Mouse (Mus musculus) ovary, postnatal 14 days (tissue): ENCODE data around the gene Alyref2.
"Not testable (repeated sequence)": the region's sequence is repeated elsewhere in the genome, so short reads cannot be mapped to it uniquely, and the experiment has no call there.

Experiments used
- DNase-seq: peaks from one replicate; pipeline ENCODE4 v3.0.0; 2022; ENCODE audit warnings: low spot score

Alyref2 gene

DNA sequence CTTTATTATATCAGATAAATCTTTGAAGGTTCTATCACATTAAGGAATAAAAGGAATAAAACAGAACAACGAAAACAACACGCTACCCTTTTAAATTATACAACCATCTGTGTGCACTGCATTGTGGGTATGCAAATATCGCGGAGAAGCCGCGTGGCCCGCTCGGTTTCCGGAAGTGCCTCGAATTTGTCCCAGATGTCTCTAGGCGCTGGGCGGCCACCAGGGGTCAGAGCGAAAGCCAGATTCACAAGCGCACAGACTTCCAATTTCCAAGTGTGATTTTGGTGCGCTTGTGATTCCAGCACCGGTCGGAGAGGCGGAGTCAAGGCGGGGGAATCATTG is at the start of gene Alyref2:
TSS of gene Alyref2 (plus strand) at position 229 of the 342 bp plus-strand sequence.
- DNase-seq: peak; percentile 91

DNA sequence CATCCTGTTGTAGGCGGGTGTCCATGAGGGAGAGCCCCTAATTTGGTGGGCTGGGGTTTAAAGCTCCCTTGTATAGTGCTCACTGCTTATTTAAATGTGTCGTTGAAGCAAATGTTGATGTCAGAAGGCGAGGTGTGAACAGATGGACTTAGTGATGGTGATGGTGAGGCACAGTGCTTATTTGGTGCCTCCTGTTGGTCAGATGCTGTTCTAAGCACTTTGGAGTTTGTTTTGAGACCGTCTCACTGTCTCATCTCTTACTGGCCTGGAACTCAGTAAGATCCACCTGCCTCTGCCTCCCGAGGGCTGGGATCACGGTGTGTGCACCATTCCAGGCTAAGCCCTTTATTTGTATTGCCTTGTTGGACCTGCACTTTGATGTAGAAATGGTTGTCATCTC is 48.4 kb upstream of the Alyref2 start:
- DNase-seq: no peak

DNA sequence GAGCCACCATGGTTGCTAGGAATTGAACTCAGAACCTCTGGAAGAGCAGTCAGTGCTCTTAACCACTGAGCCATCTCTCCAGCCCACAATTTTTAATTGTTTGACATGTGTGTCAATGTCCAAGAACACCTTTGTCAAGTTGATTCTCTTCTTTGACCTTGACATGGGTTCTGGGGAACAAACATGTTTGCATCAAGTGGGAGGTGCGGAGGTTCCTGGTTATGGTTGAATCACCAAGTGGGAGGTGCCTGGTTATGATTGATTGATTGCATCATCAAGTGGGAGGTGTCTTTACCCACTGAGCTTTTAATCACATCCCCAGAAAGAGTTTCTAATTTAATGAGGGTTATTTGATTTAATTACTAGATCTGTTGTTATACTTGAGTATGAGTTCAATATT is 45.7 kb upstream of the Alyref2 start:
- no peak for DNase-seq

DNA sequence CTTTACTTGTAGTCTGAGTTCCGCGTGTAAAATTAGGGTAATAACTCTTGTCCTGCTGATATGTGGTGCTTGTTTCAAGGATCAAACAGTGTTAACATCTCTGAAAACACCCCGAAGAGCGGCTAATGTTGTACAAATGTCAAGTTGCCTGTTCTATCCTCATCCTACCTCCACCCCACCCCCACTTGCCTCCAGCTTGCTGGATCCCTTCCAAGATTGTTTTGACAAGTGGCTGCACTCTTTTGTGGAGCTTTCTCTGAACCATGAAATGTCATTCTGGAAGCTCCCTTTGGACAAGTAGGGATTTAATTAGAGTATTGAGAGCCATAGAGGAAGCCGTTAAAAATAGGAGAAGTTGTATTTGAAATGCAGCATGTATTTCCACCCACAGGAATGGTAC is 43.5 kb upstream of the Alyref2 start:
- no peak for DNase-seq

DNA sequence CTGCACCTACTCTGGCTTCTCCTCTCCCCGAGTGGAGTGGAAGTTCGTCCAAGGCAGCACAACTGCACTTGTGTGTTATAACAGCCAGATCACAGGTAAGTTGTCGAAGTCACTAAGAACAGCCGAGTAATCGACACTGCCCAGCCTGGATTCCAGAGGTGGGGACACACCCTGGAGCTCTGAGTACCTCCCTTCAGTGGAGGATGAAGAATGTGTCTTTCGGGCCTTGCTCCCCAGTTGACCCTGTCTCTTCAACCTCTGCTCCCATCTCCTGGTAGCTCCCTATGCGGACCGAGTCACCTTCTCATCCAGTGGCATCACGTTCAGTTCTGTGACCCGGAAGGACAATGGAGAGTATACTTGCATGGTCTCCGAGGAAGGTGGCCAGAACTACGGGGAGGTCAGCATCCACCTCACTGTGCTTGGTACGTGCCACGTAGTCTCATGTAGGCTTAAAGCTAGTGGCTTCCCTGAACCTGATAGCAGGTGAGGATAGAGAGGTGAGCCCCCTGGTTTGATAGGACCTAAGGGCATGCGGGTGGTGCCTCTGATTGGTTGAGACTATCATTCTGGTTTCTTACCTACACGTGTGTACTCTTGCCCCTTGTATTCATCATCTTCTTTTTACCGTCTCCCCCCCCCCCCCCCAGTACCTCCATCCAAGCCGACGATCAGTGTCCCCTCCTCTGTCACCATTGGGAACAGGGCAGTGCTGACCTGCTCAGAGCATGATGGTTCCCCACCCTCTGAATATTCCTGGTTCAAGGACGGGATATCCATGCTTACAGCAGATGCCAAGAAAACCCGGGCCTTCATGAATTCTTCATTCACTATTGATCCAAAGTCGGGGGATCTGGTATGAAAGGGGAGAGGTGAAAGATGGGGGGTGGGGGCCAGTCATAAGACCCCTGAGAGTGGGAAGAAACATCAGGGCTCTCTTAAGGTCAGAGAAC is 42.5 kb upstream of the Alyref2 start:
- DNase-seq: no peak

DNA sequence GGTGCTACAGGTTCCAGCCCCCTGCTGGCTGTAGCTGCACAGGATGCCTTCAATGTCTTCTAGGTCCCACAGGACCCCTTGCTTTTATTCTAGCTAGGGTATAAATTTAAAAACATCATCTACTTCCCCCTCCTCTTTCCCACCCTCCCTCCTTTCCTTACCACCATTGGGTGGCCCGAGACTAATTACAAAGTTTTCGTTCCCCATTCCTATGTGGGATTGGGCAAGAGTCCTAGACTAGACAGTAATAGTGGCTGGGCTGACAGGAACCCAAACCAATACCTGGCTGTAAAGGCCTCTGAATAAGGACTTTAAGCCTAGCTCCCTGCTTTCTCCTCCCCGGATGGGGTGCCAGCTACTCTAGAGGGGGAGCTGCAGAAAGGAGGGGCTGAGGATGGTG is 40.1 kb upstream of the Alyref2 start:
- no peak for DNase-seq

DNA sequence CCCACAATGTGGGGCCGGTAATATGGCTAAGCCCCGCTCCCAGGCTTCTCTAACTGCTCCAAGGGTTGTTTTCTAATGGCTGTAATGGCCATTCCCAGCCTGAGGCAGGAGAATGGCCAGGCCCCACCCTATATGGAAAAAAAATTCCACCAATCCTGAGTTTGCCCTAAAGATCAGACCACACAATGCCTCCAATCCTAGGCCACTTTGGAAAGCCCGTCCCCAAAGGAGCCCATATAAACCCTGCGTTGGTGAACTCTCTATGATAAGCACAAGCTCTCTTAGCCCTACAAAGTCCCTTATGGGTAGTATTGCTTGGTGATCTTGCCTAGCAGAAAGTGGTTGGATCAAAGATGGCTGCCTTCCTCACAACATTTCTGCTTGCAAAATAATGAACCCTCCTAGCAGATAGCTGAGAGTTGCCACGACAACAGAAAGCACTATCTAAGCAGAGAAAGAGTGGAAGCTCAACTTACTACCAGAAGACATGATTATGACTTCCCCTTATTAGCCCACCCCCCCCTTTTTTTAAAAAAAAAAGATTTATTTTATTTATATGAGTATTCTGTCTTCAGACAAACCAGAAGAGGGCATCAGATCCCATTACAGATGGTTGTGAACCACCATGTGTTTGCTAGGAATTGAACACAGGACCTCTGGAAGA is 37.4 kb upstream of the Alyref2 start:
- DNase-seq: no peak

DNA sequence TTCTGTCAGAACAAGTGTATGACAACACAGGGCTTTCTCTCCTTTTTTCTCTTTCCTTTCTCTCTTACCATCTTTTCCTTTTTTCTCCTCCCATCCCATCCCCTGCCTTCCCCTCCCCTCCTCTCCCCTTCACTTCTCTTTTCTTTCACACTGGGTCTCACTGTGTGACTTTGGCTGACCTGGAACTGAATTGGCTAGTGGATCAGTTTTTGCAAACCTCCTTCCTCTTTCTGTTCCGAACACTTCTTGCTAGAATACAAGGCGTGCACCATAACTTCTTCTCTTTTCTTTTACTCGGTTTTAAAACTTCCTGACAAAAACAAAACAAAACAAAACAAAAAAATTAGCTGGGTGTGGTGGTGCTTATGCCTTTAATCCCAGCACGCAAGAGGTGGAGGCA is 36.7 kb upstream of the Alyref2 start:
- DNase-seq: no peak

DNA sequence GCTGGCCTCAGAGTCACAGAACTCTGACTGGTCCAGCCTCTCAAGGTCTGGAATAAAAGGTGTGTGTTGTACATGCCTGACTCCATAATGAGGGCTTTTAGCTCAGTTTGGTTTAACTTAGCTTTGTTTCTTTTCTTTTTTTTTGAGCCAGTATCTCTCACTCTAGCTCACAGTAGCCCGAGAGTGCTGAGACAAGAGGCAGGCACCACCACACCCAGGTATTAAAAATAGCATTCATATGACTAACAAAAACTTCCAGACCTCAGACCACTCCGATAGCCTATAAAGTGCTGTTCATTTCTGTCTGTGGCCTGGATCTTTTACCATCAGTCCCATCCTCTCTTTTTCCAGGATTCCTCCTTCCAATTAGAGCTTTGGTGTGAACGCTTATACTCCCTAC is 33.6 kb upstream of the Alyref2 start:
- no peak for DNase-seq

DNA sequence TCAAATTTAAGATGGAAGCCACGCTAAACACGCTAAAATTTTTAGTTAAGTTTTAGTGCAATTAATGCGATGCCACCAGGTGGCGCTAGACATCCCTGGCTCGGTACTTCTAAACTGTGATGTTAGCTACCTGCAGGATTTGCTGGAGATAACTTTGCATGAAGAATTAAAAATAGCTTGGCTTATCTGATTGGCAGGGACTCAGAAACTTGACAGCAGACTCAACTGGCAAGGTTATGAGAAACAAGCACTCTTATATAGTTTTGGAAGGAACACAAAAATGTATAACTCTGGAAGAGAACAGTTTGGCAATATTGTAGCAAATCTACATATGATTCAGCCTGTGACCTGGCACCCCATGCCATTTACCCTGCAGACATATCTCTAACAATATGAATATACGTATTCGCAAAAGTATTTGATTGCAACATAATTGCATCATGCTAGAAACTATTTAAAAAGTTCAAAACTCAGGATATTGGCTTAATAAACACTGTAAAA is 32.9 kb upstream of the Alyref2 start:
- peak; percentile 27 for DNase-seq

DNA sequence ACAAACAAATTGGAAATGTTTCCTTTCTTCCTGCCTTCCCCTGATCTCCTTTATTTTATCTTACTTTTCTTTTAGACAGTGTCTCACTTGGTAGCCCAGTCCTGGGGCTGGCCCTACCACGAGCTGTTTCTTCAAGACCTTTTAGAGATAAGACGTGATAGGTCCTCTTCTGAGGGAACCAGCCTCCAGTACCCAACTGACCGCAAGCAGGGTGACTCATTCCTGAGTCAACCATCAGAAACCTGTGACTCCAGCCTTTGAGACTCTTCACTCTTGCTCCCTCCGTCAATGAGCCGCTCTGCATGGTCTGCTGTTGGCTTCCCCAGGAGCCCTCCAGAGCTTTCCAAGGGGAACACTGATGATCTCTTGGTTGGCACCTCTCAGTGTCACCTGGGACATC is 32.4 kb upstream of the Alyref2 start:
- no peak for DNase-seq

DNA sequence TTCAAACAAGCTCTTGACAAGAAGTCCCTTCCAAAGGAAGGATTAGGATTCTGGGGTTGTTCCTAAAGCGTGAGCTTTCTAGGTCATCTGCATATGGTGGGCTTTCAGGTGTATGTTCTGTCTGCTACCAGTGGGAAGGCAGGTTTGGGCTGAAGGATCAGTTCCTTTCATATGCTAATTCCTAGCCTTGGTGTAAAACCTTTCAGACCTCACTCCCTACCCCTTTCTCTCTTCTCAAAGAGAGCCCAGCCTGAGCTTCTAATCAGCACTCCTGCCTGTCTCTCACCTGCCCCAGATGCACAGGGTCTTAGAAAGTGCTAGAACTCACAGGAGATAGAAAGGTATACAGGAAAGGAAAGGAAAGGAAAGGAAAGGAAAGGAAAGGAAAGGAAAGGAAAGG is 31.8 kb upstream of the Alyref2 start:
- no peak for DNase-seq

DNA sequence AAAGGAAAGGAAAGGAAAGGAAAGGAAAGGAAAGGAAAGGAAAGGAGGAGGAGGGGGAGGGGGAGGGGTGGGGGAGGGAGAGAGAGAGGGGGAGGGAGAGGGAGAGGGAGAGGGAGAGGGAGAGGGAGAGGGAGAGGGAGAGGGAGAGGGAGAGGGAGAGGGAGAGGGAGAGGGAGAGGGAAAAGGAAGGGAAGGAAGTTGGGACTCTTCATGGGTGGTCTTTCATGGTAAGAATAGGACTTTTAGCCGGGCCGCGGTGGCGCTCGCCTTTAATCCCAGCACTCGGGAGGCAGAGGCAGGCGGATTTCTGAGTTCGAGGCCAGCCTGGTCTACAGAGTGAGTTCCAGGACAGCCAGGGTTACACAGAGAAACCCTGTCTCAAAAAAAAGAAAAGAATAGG is 31.3 kb upstream of the Alyref2 start:
- DNase-seq: not testable (repeated sequence)

DNA sequence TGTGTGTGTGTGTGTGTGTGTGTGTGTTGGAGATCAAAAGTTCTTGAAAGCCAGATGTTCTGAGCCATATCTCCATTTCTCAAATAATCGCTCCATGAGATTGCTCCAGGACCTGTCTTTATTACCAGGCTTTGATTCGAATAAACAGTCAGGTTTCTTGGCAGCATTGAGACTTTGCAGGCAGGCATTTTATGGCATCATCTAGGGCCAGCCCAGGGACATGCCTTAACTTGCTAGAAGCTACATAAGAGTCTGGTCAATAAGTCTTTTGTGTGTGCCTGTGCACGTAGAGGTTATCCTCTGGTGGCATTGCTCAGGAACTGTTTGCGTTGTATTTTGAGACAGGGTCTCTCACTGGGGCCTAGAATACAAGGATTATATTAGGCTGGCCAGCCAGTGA is 29.8 kb upstream of the Alyref2 start:
- no peak for DNase-seq

DNA sequence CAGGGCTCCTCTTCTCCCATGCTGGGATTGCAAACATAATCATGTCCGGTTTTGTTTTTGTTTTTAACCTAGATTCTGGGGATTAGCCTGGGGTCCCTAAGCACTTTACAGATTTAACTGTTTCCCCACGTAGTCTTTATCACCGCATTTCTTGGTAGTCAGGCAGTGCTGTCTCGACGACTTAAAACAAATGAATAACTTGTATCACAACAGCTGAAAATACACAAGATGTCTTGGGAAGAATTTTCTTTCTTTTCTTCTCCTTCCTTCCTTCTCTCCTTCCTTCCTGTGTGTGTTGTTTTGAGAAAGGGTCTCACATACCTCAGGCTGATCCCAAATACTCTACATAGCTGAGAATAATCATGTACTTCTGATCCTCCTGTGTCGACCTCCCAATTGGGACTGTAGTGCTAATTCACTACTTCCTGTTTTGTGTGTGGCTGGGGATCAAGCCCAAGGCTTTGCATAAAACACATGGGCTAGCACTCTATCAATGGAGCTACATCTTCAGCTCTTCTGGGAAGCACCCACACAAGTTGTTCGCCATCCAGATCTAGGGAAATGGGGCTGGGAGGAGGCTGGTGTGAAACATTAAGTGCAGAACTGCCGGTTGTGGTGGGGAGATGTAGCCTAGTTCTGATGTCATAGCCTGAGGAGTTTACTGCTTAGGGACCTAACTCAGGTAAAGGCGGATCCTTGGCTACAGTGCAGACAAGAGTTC is 29.2 kb upstream of the Alyref2 start:
- DNase-seq: no peak

DNA sequence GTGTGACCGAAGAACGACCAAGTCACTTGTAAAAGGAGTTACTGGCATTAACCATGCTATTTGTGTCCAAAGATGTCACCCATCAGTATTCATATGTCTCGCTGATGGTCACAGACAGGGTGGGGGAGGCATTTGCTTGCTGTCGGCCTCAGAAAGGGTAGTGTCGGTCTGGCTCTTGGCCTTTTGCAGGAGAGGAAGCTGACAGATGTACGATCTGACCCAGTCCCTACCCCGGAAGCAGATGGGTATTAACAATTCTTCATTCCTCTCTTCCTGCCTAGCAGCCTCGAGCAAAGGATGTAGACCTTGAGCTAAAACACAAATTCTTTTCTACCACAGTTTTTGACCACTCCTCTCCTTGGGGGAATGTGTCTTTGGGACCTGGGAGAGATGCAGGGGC is 26.2 kb upstream of the Alyref2 start:
- no peak for DNase-seq

DNA sequence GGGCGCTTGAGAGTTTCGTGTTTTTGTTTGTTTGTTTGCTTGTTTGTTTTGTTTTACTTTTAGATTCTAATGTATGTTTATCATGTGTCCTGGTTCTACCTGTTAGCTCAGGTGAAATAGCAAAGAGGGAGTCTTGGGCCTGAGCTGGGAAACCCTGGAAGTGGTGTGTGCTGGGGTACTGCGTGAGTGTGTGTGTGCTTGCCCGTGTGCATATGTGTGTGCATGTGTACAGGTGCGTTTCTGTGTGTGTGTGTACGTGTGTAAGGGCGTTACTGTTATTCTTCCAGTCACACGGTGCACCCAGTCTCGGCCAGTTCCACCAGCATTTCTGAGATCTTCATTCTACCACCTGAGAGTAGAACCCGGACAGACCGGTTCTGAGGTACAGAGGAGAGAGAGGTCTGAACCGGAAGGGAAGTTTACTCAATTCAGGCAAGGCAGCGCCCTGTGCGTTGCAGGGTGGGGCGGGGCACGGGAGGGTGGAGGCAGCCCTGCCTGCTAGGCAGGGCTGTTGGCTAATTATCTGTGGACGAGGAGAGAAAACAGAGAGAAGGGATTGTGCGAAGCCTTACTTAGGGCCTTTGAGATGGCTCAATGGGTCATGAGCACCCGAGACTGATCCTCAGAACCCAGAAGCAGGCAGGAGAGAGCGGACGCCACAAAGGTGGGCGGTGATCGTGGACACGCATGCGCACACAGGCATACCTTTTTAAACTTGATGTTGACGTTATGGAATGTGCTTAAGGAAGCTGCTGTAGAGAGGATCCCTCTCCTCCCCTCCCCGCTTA is 25.3 kb upstream of the Alyref2 start:
- no peak for DNase-seq

DNA sequence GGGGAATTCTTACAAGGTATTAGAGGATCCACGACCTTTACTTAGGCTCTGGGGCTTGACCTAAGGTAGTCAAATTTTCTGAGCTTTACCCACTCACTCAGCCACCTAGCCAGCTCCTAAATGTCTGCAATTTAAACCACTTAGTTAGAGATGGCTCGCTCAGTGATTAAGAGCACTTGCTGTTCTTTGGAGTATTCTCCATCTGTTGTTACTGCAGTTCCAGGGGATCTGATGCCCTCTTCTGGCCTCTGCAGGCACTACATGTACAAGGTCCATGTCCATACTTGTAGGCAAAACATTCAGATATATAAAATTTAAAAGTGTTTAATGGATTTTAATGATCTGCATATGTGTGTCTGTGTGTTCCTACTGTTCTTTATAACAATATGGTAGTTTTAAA is 24.3 kb upstream of the Alyref2 start:
- DNase-seq: peak; percentile 63

DNA sequence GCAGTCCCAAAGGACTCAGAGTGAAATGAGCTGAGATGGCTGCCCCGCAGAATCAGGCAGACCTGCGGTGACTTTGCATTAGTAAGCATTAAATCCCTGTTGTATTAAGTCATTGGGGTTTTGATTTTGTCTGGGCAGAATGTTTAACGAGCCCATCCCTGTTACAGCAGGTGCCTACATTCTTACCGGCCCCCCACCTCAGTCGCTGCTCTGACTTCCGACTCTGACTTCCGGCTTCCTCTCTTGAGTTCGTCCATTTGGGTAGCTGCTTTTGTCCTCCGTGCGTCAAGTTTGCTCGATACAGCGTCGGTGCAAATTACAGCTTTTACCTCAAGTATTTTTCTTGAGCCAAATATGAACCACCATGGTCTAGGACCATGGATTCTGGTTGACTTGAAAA is 9.0 kb upstream of the Alyref2 start:
- DNase-seq: no peak

DNA sequence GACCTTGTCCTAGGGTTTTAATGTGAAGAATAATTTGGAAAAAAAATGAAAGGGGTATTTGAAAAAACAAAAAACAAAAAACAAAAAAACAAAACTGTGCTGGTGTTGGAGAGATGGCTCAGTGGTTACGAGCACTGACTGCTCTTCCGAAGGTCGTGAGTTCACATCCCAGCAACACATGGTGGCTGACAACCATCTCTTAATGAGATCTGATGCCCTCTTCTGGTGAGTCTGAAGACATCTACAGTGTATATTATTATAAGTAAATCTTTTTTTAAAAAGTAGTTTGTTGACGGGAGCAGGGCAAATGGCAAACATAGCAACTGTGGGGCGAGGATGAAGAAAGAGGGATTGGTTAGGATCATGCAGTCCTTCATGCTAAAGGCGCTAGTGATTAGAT is 7.9 kb upstream of the Alyref2 start:
- DNase-seq: no peak

DNA sequence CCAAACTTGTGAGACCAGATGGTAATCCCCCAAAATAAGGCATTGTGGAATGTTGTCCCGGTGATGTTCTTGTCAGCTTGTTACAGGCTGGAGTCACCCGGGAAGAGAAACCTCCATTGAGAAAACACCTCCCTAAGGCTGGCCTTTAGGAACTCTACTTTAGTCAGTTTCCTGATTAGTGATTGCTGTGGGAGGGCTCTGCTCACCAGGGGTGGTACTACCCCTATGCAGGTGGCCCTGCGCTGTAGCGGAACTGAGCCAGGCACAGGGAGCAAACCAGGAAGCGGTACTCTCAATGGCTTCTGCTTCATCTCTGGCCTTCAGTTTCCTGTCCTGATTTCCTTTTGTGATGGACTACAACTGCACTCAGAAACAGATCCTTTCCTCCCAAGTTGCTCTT is 3.4 kb upstream of the Alyref2 start:
- DNase-seq: no peak

DNA sequence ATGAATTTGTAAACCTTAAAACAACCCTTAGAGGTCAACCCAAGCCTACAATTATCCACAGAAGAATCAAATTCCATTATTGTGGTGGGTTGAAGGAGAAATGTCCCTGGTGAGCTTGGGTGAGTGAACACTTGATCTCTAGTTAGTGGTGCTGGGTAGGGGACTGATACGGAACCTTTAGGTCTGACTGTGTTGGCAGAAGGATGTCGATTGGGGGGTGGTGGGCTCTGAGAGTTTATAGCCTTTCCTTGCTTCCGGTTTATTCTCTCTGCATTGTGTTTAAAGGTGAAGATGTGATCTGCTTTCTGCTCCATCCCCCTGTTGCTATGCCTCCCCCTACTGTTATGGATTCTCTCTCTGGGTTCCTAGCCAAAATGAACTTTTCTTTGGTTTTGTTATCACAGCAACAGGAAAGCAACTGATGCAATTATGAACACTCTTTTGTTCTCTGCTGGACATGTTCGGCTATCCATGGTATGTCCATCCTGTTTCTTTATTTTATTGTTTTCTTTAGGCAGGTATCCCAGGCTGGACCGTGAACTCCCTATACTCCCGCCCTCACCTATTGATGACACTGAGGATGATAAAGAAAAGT is 2.2 kb upstream of the Alyref2 start:
- DNase-seq: no peak
